Mouse (Mus musculus) CH12.LX (cell line): Measurements from ENCODE around the gene Maml1. TPM values are rescaled to one million over a fixed set of nuclear protein-coding genes. Genes with fewer than 3 reads are reported as not detected.

Experiments
- DNase-seq: peaks from one replicate; pipeline ENCODE4 v3.0.0-alpha.2; 2013; ENCODE audit errors: extremely low read depth
- H3K27ac ChIP-seq: 2 replicates; pipeline ENCODE4 v1.5.1; 2012; ENCODE audit warnings: low read depth, mild to moderate bottlenecking, control low read depth, moderate library complexity; ENCODE audit not compliant: insufficient read depth
- H3K27me3 ChIP-seq: replicated peaks from 2 replicates; pipeline ENCODE3; 2012; ENCODE audit warnings: inconsistent platforms
- H3K36me3 ChIP-seq, 2 experiments: replicated peaks in 1 of 2; 2 replicates each; pipeline versions ENCODE3 to v1.6.1; 2012; ENCODE audit warnings: inconsistent platforms in 1 of 2, low read length in 1 of 2, mild to moderate bottlenecking in 1 of 2, mixed read lengths in 1 of 2, moderate library complexity in 1 of 2; ENCODE audit not compliant: control insufficient read depth in 1 of 2, insufficient read depth in 1 of 2
- H3K4me1 ChIP-seq, 2 experiments: 2 replicates each; pipeline ENCODE4 v1.6.1; 2012; ENCODE audit warnings: inconsistent platforms in 1 of 2, moderate library complexity in 1 of 2; ENCODE audit not compliant: insufficient read depth in 2 of 2, control insufficient read depth in 1 of 2
- H3K4me2 ChIP-seq: 2 replicates; pipeline ENCODE4 v1.6.1; 2012; ENCODE audit warnings: low read depth, mild to moderate bottlenecking, control low read depth; ENCODE audit not compliant: poor library complexity, insufficient read depth, severe bottlenecking
- H3K4me3 ChIP-seq, 3 experiments: fragments of 150-350 bp in 1 of 3; sonication (generic) in 1 of 3; replicated peaks in 1 of 3; 2 replicates each; pipeline versions ENCODE3 to v1.5.1; 2011 to 2012; ENCODE audit warnings: low read depth in 2 of 3, low read length in 2 of 3, mild to moderate bottlenecking in 2 of 3, moderate library complexity in 2 of 3, control low read depth in 1 of 3, improper control_type of control experiment in 1 of 3, inconsistent platforms in 1 of 3, mixed read lengths in 1 of 3; ENCODE audit not compliant: poor library complexity in 1 of 3
- H3K79me2 ChIP-seq: replicated peaks from 2 replicates; pipeline ENCODE4 v1.6.1; 2012; ENCODE audit warnings: mild to moderate bottlenecking, moderate library complexity; ENCODE audit not compliant: control insufficient read depth, poor library complexity, insufficient read depth, severe bottlenecking; ENCODE audit errors: extremely low read depth
- H3K9ac ChIP-seq: 2 replicates; pipeline ENCODE4 v1.6.1; 2012; ENCODE audit warnings: low read depth, mild to moderate bottlenecking, control low read depth, moderate library complexity; ENCODE audit not compliant: insufficient read depth
- H3K9me3 ChIP-seq: replicated peaks from 2 replicates; pipeline ENCODE3; 2012; ENCODE audit warnings: low read length, inconsistent platforms, mixed read lengths
- BHLHE40 ChIP-seq: IDR thresholded peaks from 2 replicates; pipeline ENCODE4 v1.6.1; 2011; ENCODE audit warnings: mild to moderate bottlenecking, low read depth, low read length, improper control_type of control experiment
- CHD1 ChIP-seq: IDR thresholded peaks from 2 replicates; pipeline ENCODE4 v1.6.1; 2012; ENCODE audit warnings: low read depth, low read length, improper control_type of control experiment, inconsistent platforms
- CHD2 ChIP-seq: IDR thresholded peaks from 2 replicates; pipeline ENCODE4 v1.6.1; 2011; ENCODE audit warnings: low read length, improper control_type of control experiment
- CTCF ChIP-seq, 2 experiments: IDR thresholded peaks in 1 of 2; conservative IDR thresholded peaks in 1 of 2; 2 replicates each; pipeline ENCODE4 v1.5.1; 2011 to 2012; ENCODE audit warnings: low read depth in 2 of 2, low read length in 2 of 2, improper control_type of control experiment in 1 of 2, inconsistent platforms in 1 of 2, mild to moderate bottlenecking in 1 of 2, moderate library complexity in 1 of 2
- E2F4 ChIP-seq: IDR thresholded peaks from 2 replicates; pipeline ENCODE4 v1.6.1; 2011; ENCODE audit warnings: low read depth, low read length, improper control_type of control experiment; ENCODE audit not compliant: insufficient replicate concordance
- ELF1 ChIP-seq: IDR thresholded peaks from 2 replicates; pipeline ENCODE4 v1.6.1; 2014; ENCODE audit warnings: low read depth, mild to moderate bottlenecking, inconsistent platforms, low read length, improper control_type of control experiment
- GABPA ChIP-seq: IDR thresholded peaks from 2 replicates; pipeline ENCODE4 v1.6.1; 2012; ENCODE audit warnings: low read depth, low read length, improper control_type of control experiment, inconsistent platforms; ENCODE audit not compliant: insufficient replicate concordance
- JUND ChIP-seq: conservative IDR thresholded peaks from 2 replicates; pipeline ENCODE4 v1.6.1; 2011; ENCODE audit warnings: low read depth, low read length, improper control_type of control experiment
- MAFK ChIP-seq: IDR thresholded peaks from 2 replicates; pipeline ENCODE4 v1.6.1; 2011; ENCODE audit warnings: low read length, improper control_type of control experiment; ENCODE audit not compliant: insufficient replicate concordance
- MAX ChIP-seq: IDR thresholded peaks from 2 replicates; pipeline ENCODE4 v1.6.1; 2011; ENCODE audit warnings: low read length, improper control_type of control experiment
- MAZ ChIP-seq: IDR thresholded peaks from 2 replicates; pipeline ENCODE4 v1.6.1; 2012; ENCODE audit warnings: low read depth, mild to moderate bottlenecking, inconsistent platforms, low read length, improper control_type of control experiment, moderate library complexity
- MEF2A ChIP-seq: IDR thresholded peaks from 2 replicates; pipeline ENCODE4 v1.6.1; 2014; ENCODE audit warnings: low read depth, mild to moderate bottlenecking, inconsistent platforms, low read length, improper control_type of control experiment, borderline replicate concordance
- MXI1 ChIP-seq: IDR thresholded peaks from 2 replicates; pipeline ENCODE4 v1.6.1; 2011; ENCODE audit warnings: mild to moderate bottlenecking, low read depth, low read length, improper control_type of control experiment
- MYC ChIP-seq: IDR thresholded peaks from 2 replicates; pipeline ENCODE4 v1.6.1; 2011; ENCODE audit warnings: low read depth, mild to moderate bottlenecking, improper control_type of control experiment, low read length
- PAX5 ChIP-seq: IDR thresholded peaks from 2 replicates; pipeline ENCODE4 v1.6.1; 2012; ENCODE audit warnings: low read length, inconsistent platforms, mixed read lengths
- POLR2A ChIP-seq: IDR thresholded peaks from 2 replicates; pipeline ENCODE4 v1.6.1; 2011; ENCODE audit warnings: low read depth, mild to moderate bottlenecking, improper control_type of control experiment, low read length
- POLR2AphosphoS2 ChIP-seq: IDR thresholded peaks from 2 replicates; pipeline ENCODE4 v1.6.1; 2011; ENCODE audit warnings: low read depth, low read length, improper control_type of control experiment
- SIN3A ChIP-seq: IDR thresholded peaks from 2 replicates; pipeline ENCODE4 v1.6.1; 2012; ENCODE audit warnings: low read length, improper control_type of control experiment, inconsistent platforms
- SMC3 ChIP-seq: IDR thresholded peaks from 2 replicates; pipeline ENCODE4 v1.6.1; 2011; ENCODE audit warnings: low read depth, low read length, improper control_type of control experiment
- TBP ChIP-seq: conservative IDR thresholded peaks from 2 replicates; pipeline ENCODE4 v1.6.1; 2011; ENCODE audit warnings: low read depth, low read length, improper control_type of control experiment
- TCF12 ChIP-seq: IDR thresholded peaks from 2 replicates; pipeline ENCODE4 v1.6.1; 2014; ENCODE audit warnings: low read depth, mild to moderate bottlenecking, inconsistent platforms, low read length, improper control_type of control experiment
- USF1 ChIP-seq: IDR thresholded peaks from 2 replicates; pipeline ENCODE4 v1.6.1; 2014; ENCODE audit warnings: low read depth, mild to moderate bottlenecking, inconsistent platforms, low read length, improper control_type of control experiment
- USF2 ChIP-seq: conservative IDR thresholded peaks from 2 replicates; pipeline ENCODE4 v1.6.1; 2011; ENCODE audit warnings: low read depth, low read length, improper control_type of control experiment
- ZKSCAN1 ChIP-seq: IDR thresholded peaks from 2 replicates; pipeline ENCODE4 v1.6.1; 2012; ENCODE audit warnings: low read depth, inconsistent platforms, low read length, improper control_type of control experiment, borderline replicate concordance
- dilution Hi-C: fragments of 300-500 bp; cut with MboI; formaldehyde crosslinking; loops from 2 replicates; pipeline ENCODE4 v1.14.3; 2020; ENCODE audit warnings: low sequenced_read_pairs; ENCODE audit not compliant: extremely low pct_unique_long_range_greater_than_20kb, extremely low pct_ligation_motif_present
- in situ Hi-C: fragments of 300-500 bp; cut with MboI; formaldehyde crosslinking; loops from 3 replicates; pipeline ENCODE4 v1.14.3; 2019; ENCODE audit warnings: low sequenced_read_pairs, low pct_ligation_motif_present, low pct_unique_long_range_greater_than_20kb, mixed read lengths
- polyA plus RNA-seq: library from polyadenylated mRNA; unstranded; fragments of >175 nt; gene quantifications from 2 replicates; pipeline ENCODE4 v1.2.1, GENCODE M21; 2012; ENCODE audit warnings: low read depth; ENCODE audit not compliant: insufficient read length
- total RNA-seq, 2 experiments: library from RNA; depleted of rRNA; stranded (reverse); fragments of 300-350 nt in 1 of 2; fragments of >200 nt in 1 of 2; gene quantifications; 2 replicates each; pipeline ENCODE4 v1.2.3; 2012 to 2014

Maml1 gene
- total and polyA plus RNA-seq, 3 experiments, result 2.2 to 9.7 (median 5.4) TPM

DNA sequence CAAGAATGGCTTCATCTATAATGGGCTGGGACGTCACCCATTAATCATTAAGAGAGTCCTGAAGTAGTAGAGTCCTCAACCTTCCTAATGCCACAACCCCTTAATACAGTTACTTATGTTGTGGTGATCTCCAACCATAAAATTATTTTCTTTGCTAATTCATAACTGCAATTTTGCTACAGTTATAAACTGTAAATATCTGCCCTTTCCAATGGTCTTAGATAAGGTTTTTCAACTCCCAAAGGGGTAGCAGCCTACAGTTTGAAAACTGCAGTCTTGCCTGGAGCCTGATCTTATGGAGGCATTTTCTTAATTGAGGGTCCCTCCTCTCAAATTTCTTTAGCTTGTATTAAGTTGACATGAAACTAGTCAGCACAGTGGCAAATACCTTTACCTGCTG lies 37.3 kb upstream of the Maml1 start:
- Histone ChIP-seq H3K4me2 (no peak overlapping the region), H3K36me3 (peaks cover 3 to 28% of the 10 kb centered on the region in 2 experiments), H3K27me3 (no peaks in the 10 kb centered on the region), H3K27ac (no peak overlapping the region), H3K79me2 (peaks cover 18% of the 10 kb centered on the region)
- no peak for DNase-seq
- dilution Hi-C loops, result no loop called here
- TF ChIP-seq CHD2, result no peak
- TF ChIP-seq SMC3, result no peak
- TF ChIP-seq MAFK, result no peak
- no peak for TF ChIP-seq CHD1
- no peak for TF ChIP-seq MYC
- TF ChIP-seq MAX, result no peak
- no peak for TF ChIP-seq ELF1
- TF ChIP-seq, all 38 proteins: peak for 0
- H3K4me3 ChIP-seq, result no peak overlapping the region
- no peaks in the 10 kb centered on the region for H3K9me3 ChIP-seq
- in situ Hi-C loops, result loop anchor here (5.0 kb wide), 1 partner anchor 33 kb away; no protein-coding TSS in a partner anchor
- peaks cover 0 to 15% of the 10 kb centered on the region in 2 experiments; a peak in 2 of 4 replicates for H3K4me1 ChIP-seq
- no peak overlapping the region for H3K9ac ChIP-seq

DNA sequence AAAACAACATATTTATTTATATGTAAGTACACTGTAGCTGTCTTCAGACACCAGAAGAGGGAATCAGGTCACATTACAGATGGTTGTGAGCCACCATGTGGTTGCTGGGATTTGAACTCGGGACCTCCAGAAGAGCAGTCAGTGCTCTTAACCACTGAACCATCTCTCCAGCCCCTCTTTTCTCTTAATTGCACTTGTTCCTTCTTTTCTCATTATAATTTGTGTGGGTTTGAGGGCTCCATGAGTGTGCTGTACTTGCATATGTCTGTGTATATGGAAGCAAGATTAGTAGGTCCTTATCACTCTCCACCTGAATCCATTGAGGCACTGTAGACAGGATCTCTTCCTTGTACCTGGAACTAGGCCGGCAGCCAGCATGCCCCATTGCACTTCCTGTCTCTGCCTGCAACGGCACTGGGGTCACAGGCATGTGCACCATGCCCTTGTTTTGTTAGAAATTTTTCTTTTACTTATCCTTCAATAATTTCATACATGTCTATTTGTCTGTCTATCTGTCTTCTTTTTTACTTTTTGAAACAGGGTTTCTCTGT lies 36.0 kb upstream of the Maml1 start:
- Histone ChIP-seq H3K4me2 (no peak overlapping the region), H3K4me1 (peaks cover 0 to 22% of the 10 kb centered on the region in 2 experiments; a peak in 2 of 4 replicates), H3K9me3 (no peaks in the 10 kb centered on the region), H3K27ac (no peak overlapping the region), H3K27me3 (no peaks in the 10 kb centered on the region), H3K36me3 (peaks cover 3 to 28% of the 10 kb centered on the region in 2 experiments), H3K4me3 (no peak overlapping the region), H3K79me2 (peaks cover 30% of the 10 kb centered on the region), H3K9ac (no peak overlapping the region)
- TF ChIP-seq ZKSCAN1 (no peak), JUND (no peak), GABPA (no peak), MAZ (no peak), USF1 (no peak), PAX5 (no peak), POLR2A (no peak), SIN3A (no peak), POLR2AphosphoS2 (no peak), CTCF (conservative IDR thresholded peaks at IDR 0.05 in 1 of 2, IDR thresholded peaks at IDR 0.05 in 1 of 2; ENCODE audit: low read depth in 2 of 2, low read length in 2 of 2) (no peak), TBP (no peak), E2F4 (no peak), USF2 (no peak), TCF12 (no peak), MEF2A (no peak), ELF1 (no peak), BHLHE40 (no peak), MXI1 (no peak)
- no peak for DNase-seq
- in situ Hi-C loops (loop anchor here (5.0 kb wide), 1 partner anchor 34 kb away; no protein-coding TSS in a partner anchor), dilution Hi-C loops (no loop called here)
